Mouse (Mus musculus) left cerebral cortex, adult 18-20 months (tissue): ENCODE measurements at regions not wholly inside any gene's neighbourhood (a gene's known extent, or its start where the extent isn't known, plus 50 kb on each side); places are given as distances from the start of the nearest gene placed in this dataset.
"Not testable (repeated sequence)": the region's sequence is repeated elsewhere in the genome, so short reads cannot be mapped to it uniquely, and the experiment has no call there.

Experiments
- DNase-seq, 2 experiments: peaks; one replicate each; pipeline ENCODE4 v3.0.0; 2021 to 2022; ENCODE audit warnings: low spot score in 2 of 2, mixed read lengths in 1 of 2

DNA sequence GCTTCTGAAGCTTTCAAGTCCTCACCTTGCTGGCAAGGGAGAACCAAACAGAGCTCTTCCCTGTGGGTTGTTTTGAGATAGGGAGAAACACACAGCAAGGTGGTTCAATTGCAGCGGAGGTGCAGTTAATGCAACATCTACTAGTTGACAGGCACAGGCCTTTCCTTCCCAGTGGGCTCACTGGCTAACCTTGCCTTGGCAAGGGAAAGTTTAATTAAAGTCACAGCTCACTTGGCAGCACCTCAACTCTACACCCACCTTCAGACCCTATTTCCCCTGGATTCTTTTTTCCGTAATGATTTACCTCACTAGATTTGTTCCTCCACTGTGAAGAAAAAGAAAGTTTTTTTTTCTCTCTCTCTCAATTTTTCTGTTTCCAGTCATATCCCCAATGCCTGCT lies 314.5 kb downstream of the Tlr4 start:
- no peak for DNase-seq

DNA sequence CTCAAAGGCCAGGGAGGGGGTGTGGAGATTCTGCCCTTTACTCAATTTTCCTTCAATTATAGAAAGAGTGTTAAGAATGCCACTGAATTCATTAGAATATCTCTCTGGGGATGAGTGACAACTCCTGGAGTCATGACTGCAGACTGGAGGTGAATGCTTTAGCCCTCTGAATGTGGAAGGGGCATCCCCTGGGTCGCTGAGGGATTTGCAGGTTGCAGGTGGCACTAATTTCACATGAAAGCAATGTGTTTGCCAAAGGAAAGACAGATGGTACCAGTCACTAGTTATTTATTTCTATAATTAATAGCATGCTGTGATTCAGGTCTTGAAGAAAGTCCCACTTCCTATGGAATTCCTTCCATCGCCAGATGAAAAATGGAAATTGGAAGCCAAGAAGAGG lies 321.1 kb downstream of the Tlr4 start:
- no peak for DNase-seq

- no peak for DNase-seq
Measured at GRCm38 (mm10) chr4:67162673-67163072, 335.3 kb downstream of the Tlr4 start.

DNA sequence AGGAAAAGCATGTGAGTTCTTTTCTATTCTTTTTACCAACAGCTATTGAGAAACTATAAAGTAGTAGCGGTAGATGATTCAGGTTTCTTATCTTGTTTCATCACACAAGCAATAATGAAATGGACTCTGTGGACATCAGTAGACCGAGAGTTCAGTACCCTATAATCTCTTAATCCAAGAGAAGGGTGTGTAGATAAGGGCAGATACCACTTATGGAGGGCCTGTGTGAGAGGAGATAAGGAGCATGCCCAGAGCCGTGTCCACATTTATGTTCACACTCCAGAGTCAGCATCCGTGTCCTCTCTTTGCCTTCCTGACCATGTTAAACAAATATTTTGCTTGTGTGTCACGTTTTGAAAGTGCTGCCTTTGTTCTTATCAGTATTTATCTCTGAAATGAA lies 340.3 kb downstream of the Tlr4 start:
- DNase-seq: no peak

GRCm38 (mm10) chr4:67187725-67188510 lies 360.5 kb downstream of the Tlr4 start:
- no peak for DNase-seq

DNA sequence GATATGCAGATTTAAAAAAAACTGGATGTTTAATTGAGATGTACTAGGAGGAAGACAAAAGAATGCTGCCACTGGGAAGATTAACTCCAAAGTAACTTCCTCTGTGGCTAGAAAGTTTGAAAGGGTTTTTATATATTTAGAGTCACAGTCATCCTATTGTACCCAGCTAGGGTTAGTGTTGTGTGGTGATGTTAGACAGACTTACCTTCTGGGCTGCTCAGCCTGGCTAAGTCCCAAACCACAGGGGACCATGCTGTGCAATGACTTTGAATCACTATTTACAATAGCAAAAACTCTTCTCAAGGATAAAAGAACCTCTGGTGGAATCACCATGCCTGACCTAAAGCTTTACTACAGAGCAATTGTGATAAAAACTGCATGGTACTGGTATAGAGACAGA lies 363.2 kb downstream of the Tlr4 start:
- DNase-seq: no peak

DNA sequence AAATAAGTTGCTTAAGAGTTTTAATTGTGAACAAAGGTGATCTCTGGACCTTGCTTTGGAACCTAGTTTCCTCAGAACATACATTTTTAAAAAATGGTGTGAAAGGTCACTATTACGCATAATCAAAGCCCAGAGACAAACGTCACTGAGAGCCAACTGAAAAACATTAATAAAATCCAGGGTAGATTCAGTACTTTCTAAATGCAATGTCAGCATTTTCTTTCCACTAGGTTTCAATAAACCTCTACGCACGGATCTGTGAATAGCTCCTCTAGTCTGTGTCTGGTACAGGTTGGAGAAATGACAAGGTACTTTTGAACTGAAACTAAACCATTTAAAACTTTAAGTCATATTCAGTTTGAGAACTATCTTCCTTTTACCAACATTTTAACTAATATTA lies 367.0 kb downstream of the Tlr4 start:
- no peak for DNase-seq

DNA sequence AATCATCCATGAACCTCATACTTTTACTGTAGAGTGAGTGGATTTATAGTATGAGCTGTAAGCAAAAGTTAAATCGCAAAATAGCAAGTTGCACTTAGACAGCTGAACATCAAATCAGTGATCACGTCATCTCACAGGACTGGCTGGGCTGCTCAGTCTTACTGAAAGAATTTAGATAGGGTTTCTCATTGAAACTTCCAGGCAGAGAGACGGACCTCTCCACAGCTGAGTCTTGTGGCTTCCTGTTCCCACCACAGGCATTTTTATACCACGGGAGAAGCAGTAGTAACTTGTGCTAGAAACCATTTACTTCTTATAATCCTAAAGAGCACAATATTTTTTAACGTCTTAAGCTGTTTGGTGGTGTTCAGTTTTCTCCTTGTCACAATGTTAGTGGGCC lies 369.5 kb downstream of the Tlr4 start:
- no peak for DNase-seq

- peak; percentile 23 to 50 for DNase-seq
Measured at GRCm38 (mm10) chr4:67208406-67208805, 381.0 kb downstream of the Tlr4 start.

GRCm38 (mm10) chr4:67213363-67213762 lies 386.0 kb downstream of the Tlr4 start:
- no peak for DNase-seq

DNA sequence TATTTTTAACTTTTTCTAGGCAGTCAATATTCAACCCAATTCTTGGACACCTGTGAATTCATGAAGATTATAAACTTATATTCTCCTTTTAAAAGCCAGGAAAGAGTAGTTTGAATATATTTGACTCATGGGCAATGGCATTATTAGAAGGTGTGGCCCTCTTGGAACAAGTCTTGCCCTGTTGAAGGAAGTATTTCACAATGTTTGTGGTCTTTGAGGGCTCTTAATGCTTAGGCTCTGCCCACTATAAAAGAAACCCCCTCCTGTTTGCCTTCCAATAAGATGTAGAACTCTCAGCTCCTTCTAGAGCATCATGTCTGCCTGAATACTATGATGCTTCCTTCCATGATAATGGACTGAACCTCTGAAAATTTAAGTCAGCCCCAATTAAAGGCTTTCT lies 397.1 kb downstream of the Tlr4 start:
- no peak for DNase-seq

DNA sequence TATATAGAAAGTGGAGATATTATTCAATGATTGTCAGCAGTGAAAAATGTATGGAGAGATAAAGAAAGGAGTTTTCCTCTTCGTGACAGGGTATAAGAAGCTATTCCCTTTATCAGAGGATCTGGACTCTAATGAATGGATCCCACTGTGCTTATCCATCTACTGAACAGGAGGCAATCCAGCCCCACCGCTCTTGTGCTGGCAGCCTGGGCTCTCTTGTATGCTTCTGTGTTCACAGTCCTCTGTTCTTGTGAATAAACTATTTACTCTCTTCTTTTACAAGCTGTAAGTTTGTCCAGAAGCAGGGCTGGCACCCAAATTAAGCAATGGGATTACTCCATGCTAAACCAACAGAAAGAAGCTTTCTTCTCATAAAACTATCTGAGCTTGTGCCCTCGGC lies 401.8 kb downstream of the Tlr4 start:
- no peak for DNase-seq

GRCm38 (mm10) chr4:67273553-67273952 lies 446.2 kb downstream of the Tlr4 start:
- no peak for DNase-seq

GRCm38 (mm10) chr4:67301020-67301419 lies 473.6 kb downstream of the Tlr4 start:
- DNase-seq: no peak

DNA sequence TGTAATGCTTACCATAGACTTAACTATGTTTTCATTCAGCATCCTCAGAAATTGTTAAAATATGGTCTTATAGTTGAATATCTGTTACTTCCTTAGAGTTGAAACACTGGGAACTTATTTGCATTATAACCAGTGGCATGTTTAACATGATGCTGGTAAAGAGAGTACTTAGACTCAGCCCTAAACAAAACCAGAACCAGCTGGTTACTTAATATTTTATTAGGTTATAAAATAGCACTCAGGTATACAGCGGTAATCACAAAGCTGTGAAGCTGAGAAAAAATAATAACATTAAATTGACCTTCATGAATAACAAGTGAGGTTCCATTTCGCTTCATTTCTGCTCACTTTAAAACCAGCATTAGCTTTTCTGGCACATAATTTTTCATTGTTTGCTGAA lies 474.4 kb downstream of the Tlr4 start:
- DNase-seq: no peak

- DNase-seq: not testable (repeated sequence)
Measured at GRCm38 (mm10) chr4:67320098-67320497, 492.7 kb downstream of the Tlr4 start.
